Mouse (Mus musculus) brown adipose tissue, adult 24 weeks (tissue): Measurements from ENCODE around the gene Stim2. TPM values are rescaled to one million over a fixed set of nuclear protein-coding genes. Genes with fewer than 3 reads are reported as not detected.

Source experiments
- H3K27ac ChIP-seq: fragments of 200-500 bp; replicated peaks from 2 replicates; pipeline ENCODE4 v1.5.1; 2012; ENCODE audit warnings: low read depth, mild to moderate bottlenecking, low read length
- H3K4me1 ChIP-seq: fragments of 200-500 bp; 2 replicates; pipeline ENCODE4 v1.6.1; 2012; ENCODE audit warnings: low read length, mixed read lengths; ENCODE audit not compliant: control insufficient read depth, insufficient read depth, insufficient read length
- H3K4me3 ChIP-seq: fragments of 200-500 bp; 2 replicates; pipeline ENCODE4 v1.5.1; 2012; ENCODE audit warnings: low read depth, mild to moderate bottlenecking, low read length, moderate library complexity; ENCODE audit not compliant: insufficient read depth
- polyA plus RNA-seq: library from polyadenylated mRNA; stranded (reverse); fragments of >200 nt; gene quantifications from 2 replicates; pipeline ENCODE4 v1.2.4, GENCODE M21; 2012; ENCODE audit not compliant: missing spikeins, insufficient read depth, insufficient read length

Stim2 gene
- polyA plus RNA-seq, 1 experiment, result 12.6 TPM

- Histone ChIP-seq H3K4me3 (no peak overlapping the region), H3K4me1 (no peaks in the 10 kb centered on the region), H3K27ac (no peak overlapping the region)
These were observed 158.7 kb downstream of the Stim2 start for GRCm38 (mm10) chr5:54156944-54157527.

GRCm38 (mm10) chr5:54158230-54158629, 159.9 kb downstream of the Stim2 start:
- Histone ChIP-seq H3K27ac (no peak overlapping the region), H3K4me3 (no peak overlapping the region), H3K4me1 (no peaks in the 10 kb centered on the region)

- Histone ChIP-seq H3K27ac (no peak overlapping the region), H3K4me1 (no peaks in the 10 kb centered on the region), H3K4me3 (no peak overlapping the region)
These were observed 161.0 kb downstream of the Stim2 start for GRCm38 (mm10) chr5:54159156-54159793.

GRCm38 (mm10) chr5:54160561-54160960, 162.3 kb downstream of the Stim2 start:
- H3K4me1 ChIP-seq, result no peaks in the 10 kb centered on the region
- H3K27ac ChIP-seq, result no peak overlapping the region
- no peak overlapping the region for H3K4me3 ChIP-seq

DNA sequence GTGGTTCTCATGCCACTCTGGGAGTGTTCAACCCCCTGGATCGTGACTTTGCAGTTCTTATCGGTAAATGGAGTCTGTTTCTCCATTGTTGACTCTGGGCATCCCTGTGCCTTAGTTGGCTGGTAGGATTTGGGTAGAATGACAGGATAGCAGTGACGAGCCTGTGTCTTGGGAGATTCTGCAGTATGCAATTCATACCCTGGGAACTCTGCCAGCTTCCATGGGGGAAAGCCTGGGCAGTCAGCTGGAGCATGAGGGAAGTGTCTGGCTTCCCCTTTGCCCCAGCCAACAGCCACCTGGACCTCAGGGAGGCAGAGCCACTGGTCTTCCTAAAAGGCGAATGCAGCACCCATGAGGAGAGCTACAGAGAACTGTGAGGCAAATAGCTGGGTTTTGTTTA, 165.6 kb downstream of the Stim2 start:
- Histone ChIP-seq H3K27ac (no peak overlapping the region), H3K4me3 (no peak overlapping the region), H3K4me1 (no peaks in the 10 kb centered on the region)

Other genes starting within 250 kb of the Stim2 start
- gene Tbc1d19, start 188.9 kb upstream of the Stim2 start, polyA plus RNA-seq, result 16.3 and 17.0 TPM in 2 replicates